Mouse (Mus musculus) myocyte (in vitro differentiated cells): Measurements from ENCODE around the gene Pacs1.

Experiments
- CEBPB ChIP-seq: IDR thresholded peaks from 2 replicates; pipeline ENCODE4 v1.6.1; 2011; ENCODE audit warnings: mild to moderate bottlenecking, moderate library complexity; ENCODE audit not compliant: poor library complexity, insufficient read depth, severe bottlenecking
- E2F4 ChIP-seq: IDR thresholded peaks from one replicate; pipeline ENCODE4 v1.6.1; 2011; ENCODE audit warnings: mild to moderate bottlenecking, control low read depth, moderate library complexity; ENCODE audit not compliant: insufficient read depth
- MAX ChIP-seq: IDR thresholded peaks from one replicate; pipeline ENCODE4 v1.6.1; 2011; ENCODE audit warnings: low read depth, mild to moderate bottlenecking, control low read depth
- MYOD1 ChIP-seq, 3 experiments: IDR thresholded peaks; one replicate each; pipeline ENCODE4 v1.6.1; 2011; ENCODE audit warnings: control low read depth in 2 of 3, low read depth in 2 of 3, mild to moderate bottlenecking in 2 of 3, moderate library complexity in 1 of 3; ENCODE audit not compliant: insufficient read length in 2 of 3, control insufficient read depth in 1 of 3
- MYOG ChIP-seq, 3 experiments: IDR thresholded peaks; one replicate each; pipeline ENCODE4 v1.6.1; 2011; ENCODE audit warnings: control low read depth in 2 of 3, low read depth in 2 of 3, mild to moderate bottlenecking in 2 of 3; ENCODE audit not compliant: insufficient read length in 2 of 3, control insufficient read depth in 1 of 3, insufficient read depth in 1 of 3
- POLR2A ChIP-seq: IDR thresholded peaks from one replicate; pipeline ENCODE4 v1.6.1; 2011; ENCODE audit warnings: low read depth, mild to moderate bottlenecking, control low read depth, moderate library complexity; ENCODE audit not compliant: insufficient read length
- POLR2AphosphoS2 ChIP-seq: IDR thresholded peaks from one replicate; pipeline ENCODE4 v1.6.1; 2011; ENCODE audit warnings: low read depth, control low read depth; ENCODE audit not compliant: insufficient read length
- SRF ChIP-seq: IDR thresholded peaks from one replicate; pipeline ENCODE4 v1.6.1; 2011; ENCODE audit warnings: low read depth; ENCODE audit not compliant: control insufficient read depth, insufficient read length
- TCF12 ChIP-seq: IDR thresholded peaks from one replicate; pipeline ENCODE4 v1.6.1; 2011; ENCODE audit warnings: mild to moderate bottlenecking, control low read depth; ENCODE audit not compliant: poor library complexity, insufficient read depth, severe bottlenecking
- TCF3 ChIP-seq: IDR thresholded peaks from one replicate; pipeline ENCODE4 v1.6.1; 2011; ENCODE audit warnings: low read depth, control low read depth; ENCODE audit not compliant: insufficient read length
- USF1 ChIP-seq: IDR thresholded peaks from one replicate; pipeline ENCODE4 v1.6.1; 2011; ENCODE audit warnings: low read depth, mild to moderate bottlenecking, control low read depth, moderate library complexity

DNA sequence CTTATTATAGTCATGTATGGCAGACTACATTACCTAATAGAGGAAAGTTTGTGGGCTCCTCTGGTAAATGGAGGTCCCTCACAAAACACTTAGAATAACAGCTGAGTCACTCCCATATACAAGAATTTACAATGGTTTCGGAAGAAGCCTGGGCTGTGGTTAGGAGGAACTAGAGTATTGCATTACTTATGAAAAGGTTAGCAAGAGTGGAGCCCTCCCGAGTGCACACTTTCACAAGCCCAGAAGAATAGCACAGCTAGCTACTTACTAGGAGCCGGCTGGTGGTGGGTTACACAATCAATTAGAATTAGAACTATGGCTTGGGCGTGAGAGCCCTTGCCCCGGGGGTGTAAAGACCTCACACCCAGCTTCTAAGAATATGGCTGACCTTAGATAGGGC is 94.3 kb downstream of the Pacs1 start:
- no peak for TF ChIP-seq POLR2A
- no peak for TF ChIP-seq TCF12
- TF ChIP-seq MYOG (IDR thresholded peaks at IDR 0.05; ENCODE audit: control insufficient read depth in 1 of 3, insufficient read depth in 1 of 3, insufficient read length in 2 of 3, low read depth in 2 of 3) = no peak
- no peak for TF ChIP-seq SRF
- TF ChIP-seq MAX = no peak
- TF ChIP-seq MYOD1 (IDR thresholded peaks at IDR 0.05; ENCODE audit: control insufficient read depth in 1 of 3, insufficient read length in 2 of 3, low read depth in 2 of 3) = no peak
- no peak for TF ChIP-seq USF1
- no peak for TF ChIP-seq POLR2AphosphoS2
- TF ChIP-seq TCF3 = no peak
- no peak for TF ChIP-seq CEBPB
- no peak for TF ChIP-seq E2F4
